Mouse (Mus musculus): ENCODE results near the gene Hist1h2bg. TPM values are rescaled to one million over a fixed set of nuclear protein-coding genes. Genes with fewer than 3 reads are reported as not detected.
"Not testable (repeated sequence)": the region's sequence is repeated elsewhere in the genome, so short reads cannot be mapped to it uniquely, and the experiment has no call there.

Hist1h2bg gene
- polyA plus RNA-seq, 1 experiment from 2014 or later = 11.4 TPM

DNA sequence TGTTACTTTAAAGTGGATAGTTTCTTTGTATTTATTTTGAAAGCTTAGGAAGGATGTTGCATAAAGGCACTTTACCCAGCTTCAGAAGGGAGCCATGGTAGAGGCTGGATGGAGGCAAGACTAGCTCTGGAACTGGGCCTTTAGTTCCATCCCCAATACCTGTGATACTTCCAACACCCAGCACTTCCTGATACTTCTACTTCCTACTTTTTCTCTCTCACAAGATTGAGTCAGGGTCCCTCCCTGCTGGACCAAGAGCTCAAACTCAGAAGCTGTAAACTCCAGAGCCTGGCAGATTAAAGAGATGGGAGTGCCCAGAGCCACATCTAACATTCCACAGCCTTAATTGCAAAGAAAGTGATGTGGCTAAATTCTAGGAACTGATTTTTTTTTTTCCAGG, 13.1 kb downstream of the Hist1h2bg start:
- Histone ChIP-seq H3K36me3 (replicated peaks) (no peaks in the 10 kb centered on the region), H3K27ac (peak overlapping the region; percentile 99), H3K27me3 (no peaks in the 10 kb centered on the region), H3K9ac (peak overlapping the region; percentile 75; the same call in 1 of the 2 replicates), H3K4me2 (peak overlapping the region; percentile 70), H3K9me3 (no peaks in the 10 kb centered on the region), H3K4me3 (replicated peaks) (peak overlapping the region; percentile 45), H3K4me1 (peaks cover 32% of the 10 kb centered on the region)
- no peak for ATAC-seq (ENCODE audit: low FRiP score)

- peak overlapping the region; percentile 99 for H3K27ac ChIP-seq
- H3K27me3 ChIP-seq = no peaks in the 10 kb centered on the region
- no peaks in the 10 kb centered on the region for H3K36me3 ChIP-seq (replicated peaks)
- peak overlapping the region; percentile 45 for H3K4me3 ChIP-seq (replicated peaks)
- whole genome bisulfite sequencing = under 1% methylated on average over 21 of the region's 21 CpGs
- H3K4me1 ChIP-seq = peaks cover 32% of the 10 kb centered on the region
- peak overlapping the region; percentile 75 for H3K9ac ChIP-seq
- H3K9me3 ChIP-seq = no peaks in the 10 kb centered on the region
- peak overlapping the region; percentile 70 for H3K4me2 ChIP-seq
- ATAC-seq (ENCODE audit: low FRiP score) = 0 out of 2 replicates have a peak, but pooled peaks have one; percentile 9
Observed at GRCm38 (mm10) chr13:23585029-23585441, 13.8 kb downstream of the Hist1h2bg start.

DNA sequence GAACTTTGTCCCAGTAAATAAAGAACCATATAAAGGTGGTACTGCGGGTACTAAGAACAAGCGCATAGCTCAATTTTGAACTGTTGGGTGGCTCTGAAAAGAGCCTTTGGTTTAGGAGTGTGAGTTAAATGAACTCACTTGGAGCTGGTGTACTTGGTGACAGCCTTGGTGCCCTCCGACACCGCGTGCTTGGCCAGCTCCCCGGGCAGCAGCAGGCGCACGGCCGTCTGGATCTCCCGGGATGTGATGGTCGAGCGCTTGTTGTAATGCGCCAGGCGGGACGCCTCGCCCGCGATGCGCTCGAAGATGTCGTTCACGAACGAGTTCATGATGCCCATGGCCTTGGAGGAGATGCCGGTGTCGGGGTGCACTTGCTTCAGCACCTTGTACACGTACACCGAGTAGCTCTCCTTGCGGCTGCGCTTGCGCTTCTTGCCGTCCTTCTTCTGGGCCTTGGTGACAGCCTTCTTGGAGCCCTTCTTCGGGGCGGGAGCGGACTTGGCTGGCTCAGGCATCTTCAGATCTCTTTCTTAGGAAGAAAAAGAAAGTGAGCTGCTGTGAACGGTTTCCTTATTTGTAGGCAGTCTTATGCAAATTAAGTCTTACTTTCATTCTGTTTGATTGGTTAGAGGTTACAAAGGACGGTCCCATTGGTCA, 14.4 kb downstream of the Hist1h2bg start:
- peak overlapping the region; percentile 75 for H3K9ac ChIP-seq
- peak overlapping the region; percentile 45 for H3K4me3 ChIP-seq (replicated peaks)
- H3K4me1 ChIP-seq = peaks cover 32% of the 10 kb centered on the region
- peak overlapping the region; percentile 99 for H3K27ac ChIP-seq
- ATAC-seq (ENCODE audit: low FRiP score) = peak; percentile 90
- H3K27me3 ChIP-seq; H3K9me3 ChIP-seq; H3K36me3 ChIP-seq (replicated peaks): not testable (repeated sequence)
- WGBS = under 1% methylated on average over 24 of the region's 36 CpGs
- peak overlapping the region; percentile 70 for H3K4me2 ChIP-seq

- ATAC-seq (ENCODE audit: low FRiP score) = 0 out of 2 replicates have a peak, but pooled peaks have one; percentile 30
- Histone ChIP-seq H3K4me2 (peak overlapping the region; percentile 55), H3K36me3 (replicated peaks) (no peaks in the 10 kb centered on the region), H3K4me3 (replicated peaks) (peak overlapping the region; percentile 45), H3K27me3 (no peaks in the 10 kb centered on the region), H3K9me3 (no peaks in the 10 kb centered on the region), H3K9ac (peak overlapping the region; percentile 55), H3K4me1 (peaks cover 30% of the 10 kb centered on the region), H3K27ac (peak overlapping the region; percentile 94)
- 1% methylated on average over 22 of the region's 22 CpGs for WGBS
Observed at GRCm38 (mm10) chr13:23586099-23586939, 15.1 kb downstream of the Hist1h2bg start.

DNA sequence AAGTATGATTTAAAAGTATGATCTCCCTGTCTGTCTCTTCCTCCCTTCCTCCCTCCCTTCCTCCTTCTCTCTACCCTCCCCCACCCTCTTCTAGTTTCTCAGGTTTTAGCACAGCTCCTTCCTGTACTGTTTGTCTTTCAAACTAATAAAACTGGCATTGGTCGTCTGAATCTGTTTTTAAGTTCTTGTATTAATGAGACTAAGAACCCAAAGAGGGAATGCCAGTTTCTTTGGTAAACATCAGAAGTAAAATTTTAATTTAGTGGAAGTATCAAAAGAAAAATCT, 15.7 kb downstream of the Hist1h2bg start:
- no peaks in the 10 kb centered on the region for H3K36me3 ChIP-seq (replicated peaks)
- H3K27ac ChIP-seq = peak overlapping the region; percentile 94
- no peaks in the 10 kb centered on the region for H3K27me3 ChIP-seq
- no peaks in the 10 kb centered on the region for H3K9me3 ChIP-seq
- no peak for ATAC-seq (ENCODE audit: low FRiP score)
- peak overlapping the region; percentile 55 for H3K9ac ChIP-seq
- peaks cover 28% of the 10 kb centered on the region for H3K4me1 ChIP-seq
- H3K4me3 ChIP-seq (replicated peaks) = peak overlapping the region; percentile 23
- 3% methylated on average over 1 of the region's 1 CpGs for WGBS
- peak overlapping the region; percentile 55 for H3K4me2 ChIP-seq

DNA sequence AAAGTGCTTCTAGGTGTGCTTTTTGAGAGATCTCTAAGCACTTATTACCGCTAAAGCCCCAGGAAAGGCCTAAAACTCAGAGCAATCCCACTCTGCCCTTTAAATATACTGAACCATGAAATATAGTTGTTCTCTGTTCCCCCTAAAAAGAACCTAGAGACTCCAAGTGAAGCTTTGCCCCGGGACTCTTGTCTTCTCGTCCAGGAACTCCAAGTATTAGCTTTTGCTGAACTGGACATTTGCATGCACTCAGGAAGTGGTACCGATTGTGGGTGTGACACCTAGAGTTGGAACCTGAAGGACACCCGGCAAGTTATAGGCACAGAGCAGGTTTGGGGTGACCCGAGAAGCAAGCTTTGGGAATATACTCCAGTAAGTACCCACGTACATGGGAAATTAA, 20.0 kb downstream of the Hist1h2bg start:
- H3K9me3 ChIP-seq = no peaks in the 10 kb centered on the region
- peaks cover 4% of the 10 kb centered on the region; the same call in 1 of the 2 replicates for H3K4me1 ChIP-seq
- H3K4me2 ChIP-seq = no peak overlapping the region
- 91% methylated on average over 7 of the region's 7 CpGs for WGBS
- no peaks in the 10 kb centered on the region for H3K36me3 ChIP-seq (replicated peaks)
- ATAC-seq (ENCODE audit: low FRiP score) = no peak
- H3K27me3 ChIP-seq = no peaks in the 10 kb centered on the region
- H3K4me3 ChIP-seq (replicated peaks) = no peak overlapping the region
- H3K27ac ChIP-seq = no peak overlapping the region
- H3K9ac ChIP-seq = no peak overlapping the region

- WGBS = 92% methylated on average over 7 of the region's 7 CpGs
- not testable (repeated sequence) for H3K27me3 ChIP-seq; H3K27ac ChIP-seq; H3K36me3 ChIP-seq (replicated peaks); H3K4me2 ChIP-seq; H3K9me3 ChIP-seq; H3K9ac ChIP-seq; H3K4me3 ChIP-seq (replicated peaks); H3K4me1 ChIP-seq; ATAC-seq (ENCODE audit: low FRiP score)
Observed at GRCm38 (mm10) chr13:23591886-23592285, 20.7 kb downstream of the Hist1h2bg start.

GRCm38 (mm10) chr13:23592614-23593013, 21.4 kb downstream of the Hist1h2bg start:
- Histone ChIP-seq H3K9ac (no peak overlapping the region), H3K4me2 (no peak overlapping the region), H3K4me1 (no peaks in the 10 kb centered on the region), H3K27me3 (no peaks in the 10 kb centered on the region), H3K27ac (no peak overlapping the region), H3K36me3 (replicated peaks) (no peaks in the 10 kb centered on the region), H3K4me3 (replicated peaks) (no peak overlapping the region), H3K9me3 (no peaks in the 10 kb centered on the region)
- 87% methylated on average over 7 of the region's 7 CpGs for WGBS
- ATAC-seq (ENCODE audit: low FRiP score) = no peak

GRCm38 (mm10) chr13:23593051-23593770, 22.0 kb downstream of the Hist1h2bg start:
- 79% methylated on average over 5 of the region's 5 CpGs for WGBS

GRCm38 (mm10) chr13:23595185-23595584, 24.0 kb downstream of the Hist1h2bg start:
- Histone ChIP-seq H3K9ac (no peak overlapping the region), H3K36me3 (replicated peaks) (no peaks in the 10 kb centered on the region), H3K4me2 (no peak overlapping the region), H3K27me3 (no peaks in the 10 kb centered on the region), H3K4me1 (no peaks in the 10 kb centered on the region), H3K27ac (no peak overlapping the region), H3K4me3 (replicated peaks) (no peak overlapping the region), H3K9me3 (no peaks in the 10 kb centered on the region)
- WGBS = 84% methylated on average over 2 of the region's 2 CpGs
- no peak for ATAC-seq (ENCODE audit: low FRiP score)

More at GRCm38 (mm10) chr13:23593051-23593770, 22.0 kb downstream of the Hist1h2bg start:
- no peak overlapping the region for H3K27ac ChIP-seq
- no peaks in the 10 kb centered on the region for H3K27me3 ChIP-seq
- no peak overlapping the region for H3K4me2 ChIP-seq
- no peak overlapping the region for H3K9ac ChIP-seq
- H3K9me3 ChIP-seq = no peaks in the 10 kb centered on the region
- H3K36me3 ChIP-seq (replicated peaks) = no peaks in the 10 kb centered on the region
- H3K4me3 ChIP-seq (replicated peaks) = no peak overlapping the region
- H3K4me1 ChIP-seq = no peaks in the 10 kb centered on the region
- ATAC-seq (ENCODE audit: low FRiP score) = no peak

DNA sequence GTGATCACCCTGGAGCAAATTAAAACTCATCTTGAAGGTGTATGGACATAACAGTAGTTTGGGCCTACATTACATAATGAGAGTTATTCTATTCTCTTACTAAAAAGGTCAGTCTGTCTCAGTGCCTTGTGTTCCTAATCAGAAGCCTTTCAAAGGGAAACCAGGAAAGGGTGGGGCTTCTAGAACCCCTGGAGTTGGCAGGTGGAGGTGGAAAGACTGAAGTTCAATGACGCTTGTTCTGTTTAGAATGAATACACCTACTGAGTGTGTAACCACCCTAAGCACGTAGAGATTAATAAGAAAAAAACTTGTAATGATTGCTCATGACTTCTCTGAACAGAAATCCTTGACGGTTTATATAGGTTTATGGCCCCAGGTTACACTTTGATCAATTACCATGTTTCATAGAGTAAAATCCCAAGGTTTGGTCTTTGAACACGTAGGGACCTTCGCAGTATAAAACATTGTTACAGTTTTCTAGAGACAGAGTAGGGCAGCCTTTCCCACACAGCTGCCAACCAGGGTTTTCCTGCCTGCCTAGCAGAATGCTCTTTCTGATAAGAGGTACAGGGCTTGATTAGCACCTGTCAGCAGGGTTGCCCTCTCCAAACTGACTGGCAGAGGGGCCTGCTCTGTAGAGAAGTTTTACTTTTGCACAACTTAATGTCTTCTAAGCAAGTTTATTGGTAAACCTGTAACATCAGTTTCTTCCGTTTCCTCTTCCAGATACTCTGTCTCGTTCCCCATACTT, 24.6 kb downstream of the Hist1h2bg start:
- 86% methylated on average over 7 of the region's 7 CpGs for WGBS
- H3K36me3 ChIP-seq (replicated peaks) = no peaks in the 10 kb centered on the region
- no peaks in the 10 kb centered on the region for H3K4me1 ChIP-seq
- no peak overlapping the region for H3K9ac ChIP-seq
- no peaks in the 10 kb centered on the region for H3K9me3 ChIP-seq
- no peak for ATAC-seq (ENCODE audit: low FRiP score)
- no peak overlapping the region for H3K4me3 ChIP-seq (replicated peaks)
- no peak overlapping the region for H3K4me2 ChIP-seq
- no peaks in the 10 kb centered on the region for H3K27me3 ChIP-seq
- H3K27ac ChIP-seq = no peak overlapping the region

GRCm38 (mm10) chr13:23597957-23598356, 26.8 kb downstream of the Hist1h2bg start:
- no peak overlapping the region for H3K27ac ChIP-seq
- no peak overlapping the region for H3K4me2 ChIP-seq
- H3K9ac ChIP-seq = no peak overlapping the region
- no peak overlapping the region for H3K4me3 ChIP-seq (replicated peaks)
- WGBS = 8% methylated on average over 9 of the region's 9 CpGs
- H3K36me3 ChIP-seq (replicated peaks) = no peaks in the 10 kb centered on the region
- H3K27me3 ChIP-seq = no peaks in the 10 kb centered on the region
- ATAC-seq (ENCODE audit: low FRiP score) = peak; percentile 53; the same call in 1 of the 2 replicates
- no peaks in the 10 kb centered on the region for H3K9me3 ChIP-seq
- H3K4me1 ChIP-seq = no peaks in the 10 kb centered on the region

Measured in forebrain, embryonic 12.5 days (tissue).